Mouse (Mus musculus): ENCODE results near the gene Rac3. TPM values are rescaled to one million over a fixed set of nuclear protein-coding genes. Genes with fewer than 3 reads are reported as not detected.

The Rac3 gene
- total RNA-seq, 2 experiments from 2014 or later = 0.83 to 1.4 TPM

- no peak for ATAC-seq (ENCODE audit: poor library complexity, severe bottlenecking)
These were observed 16.6 kb upstream of the Rac3 start for GRCm38 (mm10) chr11:120704486-120705325.

GRCm38 (mm10) chr11:120706120-120706519, 15.2 kb upstream of the Rac3 start:
- no peak for ATAC-seq (ENCODE audit: poor library complexity, severe bottlenecking)

- no peak for ATAC-seq (ENCODE audit: poor library complexity, severe bottlenecking)
These were observed 14.0 kb upstream of the Rac3 start for GRCm38 (mm10) chr11:120707225-120707624.

- ATAC-seq (ENCODE audit: poor library complexity, severe bottlenecking) = no peak
These were observed 13.3 kb upstream of the Rac3 start for GRCm38 (mm10) chr11:120707969-120708368.

GRCm38 (mm10) chr11:120709551-120709950, 11.7 kb upstream of the Rac3 start:
- ATAC-seq (ENCODE audit: poor library complexity, severe bottlenecking) = no peak

GRCm38 (mm10) chr11:120710672-120711071, 10.6 kb upstream of the Rac3 start:
- no peak for ATAC-seq (ENCODE audit: poor library complexity, severe bottlenecking)

GRCm38 (mm10) chr11:120711980-120712604, 9.2 kb upstream of the Rac3 start:
- no peak for ATAC-seq (ENCODE audit: poor library complexity, severe bottlenecking)

GRCm38 (mm10) chr11:120712771-120713568, 8.3 kb upstream of the Rac3 start:
- ATAC-seq (ENCODE audit: poor library complexity, severe bottlenecking) = peak; percentile 36

- peak; percentile 96 for ATAC-seq (ENCODE audit: poor library complexity, severe bottlenecking)
These were observed 7.4 kb upstream of the Rac3 start, which contains the start of the genes Cenpx and Lrrc45 for GRCm38 (mm10) chr11:120713580-120714518. Gene Cenpx, minus strand, starts transcription at chr11:120713738. Gene Lrrc45, plus strand, starts transcription at chr11:120713925.

GRCm38 (mm10) chr11:120714546-120714945, 6.7 kb upstream of the Rac3 start:
- no peak for ATAC-seq (ENCODE audit: poor library complexity, severe bottlenecking)

GRCm38 (mm10) chr11:120715131-120715530, 6.1 kb upstream of the Rac3 start:
- no peak for ATAC-seq (ENCODE audit: poor library complexity, severe bottlenecking)

- no peak for ATAC-seq (ENCODE audit: poor library complexity, severe bottlenecking)
These were observed 2.0 kb upstream of the Rac3 start for GRCm38 (mm10) chr11:120719242-120719641.

- ATAC-seq (ENCODE audit: poor library complexity, severe bottlenecking) = no peak
These were observed 1.4 kb upstream of the Rac3 start for GRCm38 (mm10) chr11:120719841-120720376.

- ATAC-seq (ENCODE audit: poor library complexity, severe bottlenecking) = peak; percentile 94
These were observed 820 bp upstream of the Rac3 start for GRCm38 (mm10) chr11:120720450-120720849.

GRCm38 (mm10) chr11:120722067-120722630, 879 bp downstream of the Rac3 start:
- no peak for ATAC-seq (ENCODE audit: poor library complexity, severe bottlenecking)

- ATAC-seq (ENCODE audit: poor library complexity, severe bottlenecking) = no peak
These were observed 1.6 kb downstream of the Rac3 start for GRCm38 (mm10) chr11:120722761-120723382.

GRCm38 (mm10) chr11:120723509-120723908, 2.2 kb downstream of the Rac3 start:
- ATAC-seq (ENCODE audit: poor library complexity, severe bottlenecking) = no peak

GRCm38 (mm10) chr11:120726243-120727168, 5.2 kb downstream of the Rac3 start:
- ATAC-seq (ENCODE audit: poor library complexity, severe bottlenecking) = no peak
